Mouse (Mus musculus): ENCODE measurements around the gene Med19.

Gene Med19

GRCm38 (mm10) chr2:84677968-84678880, at the start of gene Med19, which contains the start of gene Gm28635:
TSS of gene Med19 (plus strand) at chr2:84678402.
TSS of gene Gm28635 (minus strand) at chr2:84678041.
- peak; percentile 99 for DNase-seq (ENCODE audit: low spot score)

GRCm38 (mm10) chr2:84632001-84632400, 46.2 kb upstream of the Med19 start:
- DNase-seq (ENCODE audit: low spot score): no peak

GRCm38 (mm10) chr2:84632999-84633398, 45.2 kb upstream of the Med19 start:
- no peak for DNase-seq (ENCODE audit: low spot score)

- DNase-seq (ENCODE audit: low spot score): no peak
These were observed 44.2 kb upstream of the Med19 start for GRCm38 (mm10) chr2:84634006-84634405.

GRCm38 (mm10) chr2:84634934-84635482, 43.2 kb upstream of the Med19 start:
- no peak for DNase-seq (ENCODE audit: low spot score)

GRCm38 (mm10) chr2:84635611-84636010, 42.6 kb upstream of the Med19 start:
- peak; percentile 82 for DNase-seq (ENCODE audit: low spot score)

- no peak for DNase-seq (ENCODE audit: low spot score)
These were observed 41.9 kb upstream of the Med19 start for GRCm38 (mm10) chr2:84636231-84636741.

GRCm38 (mm10) chr2:84637452-84638165, 40.6 kb upstream of the Med19 start:
- no peak for DNase-seq (ENCODE audit: low spot score)

- DNase-seq (ENCODE audit: low spot score): no peak
These were observed 39.6 kb upstream of the Med19 start for GRCm38 (mm10) chr2:84638428-84639220.

GRCm38 (mm10) chr2:84640833-84641232, 37.4 kb upstream of the Med19 start:
- no peak for DNase-seq (ENCODE audit: low spot score)

GRCm38 (mm10) chr2:84646138-84646537, 32.1 kb upstream of the Med19 start:
- no peak for DNase-seq (ENCODE audit: low spot score)

- DNase-seq (ENCODE audit: low spot score): no peak
These were observed 31.1 kb upstream of the Med19 start for GRCm38 (mm10) chr2:84647051-84647568.

GRCm38 (mm10) chr2:84648369-84648768, 29.8 kb upstream of the Med19 start:
- DNase-seq (ENCODE audit: low spot score): no peak

- DNase-seq (ENCODE audit: low spot score): no peak
These were observed 28.5 kb upstream of the Med19 start for GRCm38 (mm10) chr2:84649674-84650073.

GRCm38 (mm10) chr2:84650464-84651195, 27.6 kb upstream of the Med19 start, which contains the start of gene Ctnnd1:
TSS of gene Ctnnd1 (minus strand) at chr2:84650765.
- peak; percentile 95 for DNase-seq (ENCODE audit: low spot score)

- DNase-seq (ENCODE audit: low spot score): no peak
These were observed 24.8 kb upstream of the Med19 start for GRCm38 (mm10) chr2:84653354-84653753.

- no peak for DNase-seq (ENCODE audit: low spot score)
These were observed 22.3 kb upstream of the Med19 start for GRCm38 (mm10) chr2:84655864-84656263.

GRCm38 (mm10) chr2:84658806-84659205, 19.4 kb upstream of the Med19 start, which contains the start of gene Btbd18:
TSS of gene Btbd18 (plus strand) at chr2:84659079.
- DNase-seq (ENCODE audit: low spot score): no peak

GRCm38 (mm10) chr2:84660253-84660652, 17.9 kb upstream of the Med19 start:
- peak; percentile 57 for DNase-seq (ENCODE audit: low spot score)

GRCm38 (mm10) chr2:84662866-84663265, 15.3 kb upstream of the Med19 start:
- DNase-seq (ENCODE audit: low spot score): peak; percentile 60
